Mouse (Mus musculus): ENCODE results near the gene Nek10.

GRCm38 (mm10) chr14:14959780-14960440, 156.7 kb downstream of the Nek10 start:
- no peak for TF ChIP-seq CTCF (IDR thresholded peaks at IDR 0.05; ENCODE audit: borderline replicate concordance, insufficient read depth, low read depth, low read length)
- no peak for TF ChIP-seq POLR2A (IDR thresholded peaks at IDR 0.05; ENCODE audit: borderline replicate concordance, insufficient read depth, low read length)

Measured in cerebellum, adult 2 months (tissue).